Mouse (Mus musculus) neural tube, embryonic 13.5 days (tissue): ENCODE data around the gene Epn3. TPM values are rescaled to one million over a fixed set of nuclear protein-coding genes. Genes with fewer than 3 reads are reported as not detected.

Experiments used
- ATAC-seq: fragments of 200-750 bp; cut with Nextera tagmentation; 2 replicates; pipeline ENCODE4 v1.8.0; 2017; ENCODE audit warnings: low read depth, mild to moderate bottlenecking, moderate TSS enrichment, moderate library complexity
- H3K27ac ChIP-seq: fragments of 300-500 bp; sonication (generic); replicated peaks from 2 replicates; pipeline ENCODE4 v1.5.1; 2015; ENCODE audit warnings: moderate library complexity, mild to moderate bottlenecking, inconsistent platforms
- H3K27me3 ChIP-seq: fragments of 300-500 bp; sonication (generic); 2 replicates; pipeline ENCODE4 v1.6.1; 2015; ENCODE audit warnings: mild to moderate bottlenecking, inconsistent platforms
- H3K36me3 ChIP-seq: fragments of 300-500 bp; sonication (generic); 2 replicates; pipeline ENCODE4 v1.6.1; 2015; ENCODE audit warnings: mild to moderate bottlenecking, inconsistent platforms
- H3K4me1 ChIP-seq: fragments of 300-500 bp; sonication (generic); replicated peaks from 2 replicates; pipeline ENCODE4 v1.6.1; 2015; ENCODE audit warnings: inconsistent platforms
- H3K4me2 ChIP-seq: fragments of 300-500 bp; sonication (generic); 2 replicates; pipeline ENCODE4 v1.6.1; 2015; ENCODE audit warnings: inconsistent platforms, mild to moderate bottlenecking, moderate library complexity
- H3K4me3 ChIP-seq: fragments of 300-500 bp; sonication (generic); 2 replicates; pipeline ENCODE4 v1.5.1; 2015; ENCODE audit warnings: mild to moderate bottlenecking, inconsistent platforms
- H3K9ac ChIP-seq: fragments of 300-500 bp; sonication (generic); 2 replicates; pipeline ENCODE4 v1.6.1; 2015; ENCODE audit warnings: moderate library complexity, mild to moderate bottlenecking, inconsistent platforms
- H3K9me3 ChIP-seq: fragments of 300-500 bp; sonication (generic); 2 replicates; pipeline ENCODE4 v1.6.1; 2016; ENCODE audit warnings: inconsistent platforms
- WGBS: fragments of 180-500 bp; shearing (Covaris S2); methylation state at CpG from one replicate; pipeline ENCODE4 v1.1.7; 2015; 5-methylcytosine and 5-hydroxymethylcytosine counted together
- polyA plus RNA-seq: library from polyadenylated mRNA; unstranded; fragments of >200 nt; fragmentation: Nextera tagmentation; extraction: Ambion mirVana; gene quantifications from 2 replicates; pipeline ENCODE4 v1.2.1, GENCODE M21; 2015

Gene Epn3
- polyA plus RNA-seq, 1 experiment from 2014 or later, result 0.24 TPM

DNA sequence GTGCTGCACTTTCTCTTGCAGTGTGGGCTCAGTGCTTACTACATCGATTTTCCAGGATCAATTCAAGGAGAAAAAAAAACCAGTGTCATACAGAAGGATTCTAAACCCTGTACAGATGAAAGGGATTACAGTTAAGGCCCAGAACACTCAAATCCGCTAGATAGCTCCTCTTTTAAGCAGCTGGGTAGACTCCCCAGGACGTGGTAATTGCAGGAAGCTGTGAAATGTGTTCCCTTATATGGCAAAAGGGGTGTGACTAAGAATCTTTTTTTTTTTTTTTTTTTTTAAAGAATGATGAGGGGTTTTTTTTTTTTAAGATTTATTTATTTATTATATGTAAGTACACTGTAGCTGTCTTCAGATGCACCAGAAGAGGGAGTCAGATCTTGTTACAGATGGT lies 29.1 kb upstream of the Epn3 start:
- Histone ChIP-seq H3K4me2 (no peak overlapping the region), H3K9ac (no peak overlapping the region), H3K27me3 (no peaks in the 10 kb centered on the region), H3K4me1 (no peaks in the 10 kb centered on the region; the same call in 1 of the 2 replicates), H3K27ac (no peak overlapping the region), H3K36me3 (no peaks in the 10 kb centered on the region), H3K4me3 (no peak overlapping the region), H3K9me3 (no peaks in the 10 kb centered on the region)
- 53% methylated on average over 3 of the region's 3 CpGs for whole genome bisulfite sequencing
- no peak for ATAC-seq

DNA sequence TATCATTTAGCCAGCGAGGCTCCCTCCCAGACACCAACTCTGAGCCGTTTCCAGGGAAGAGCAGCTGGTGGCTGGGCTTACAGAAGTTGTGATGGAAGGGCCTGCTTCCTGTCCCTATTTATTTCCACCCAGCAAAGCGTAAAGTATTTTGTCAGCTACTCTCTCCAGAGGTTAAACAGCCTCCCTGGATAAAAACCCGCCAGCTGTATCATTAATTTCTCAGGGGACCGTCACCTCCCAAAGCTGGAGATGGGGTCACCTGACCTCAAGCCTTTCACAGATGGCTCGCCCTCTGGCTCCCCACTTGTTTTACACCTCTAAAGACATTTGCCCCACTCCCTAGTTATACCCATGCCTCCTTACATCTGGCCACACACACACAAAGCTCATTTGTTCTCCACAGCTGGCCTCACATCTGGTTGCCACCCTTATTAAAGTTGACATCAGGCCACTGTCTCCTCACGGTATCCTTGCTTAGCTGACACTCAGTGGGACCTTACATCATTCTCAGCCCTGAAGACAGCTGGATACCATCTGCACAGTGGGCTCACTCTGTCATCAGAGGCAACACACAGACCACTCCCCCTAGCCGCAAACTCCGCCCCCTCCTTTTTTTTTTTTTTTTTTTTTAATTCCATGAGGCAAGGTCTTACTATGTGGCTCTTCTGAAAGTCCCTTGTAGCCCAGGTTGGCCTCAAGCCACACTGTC lies 26.6 kb upstream of the Epn3 start:
- Histone ChIP-seq H3K36me3 (no peaks in the 10 kb centered on the region), H3K27ac (no peak overlapping the region), H3K4me3 (no peak overlapping the region), H3K4me1 (no peaks in the 10 kb centered on the region; the same call in 1 of the 2 replicates), H3K9ac (no peak overlapping the region), H3K27me3 (no peaks in the 10 kb centered on the region), H3K9me3 (no peaks in the 10 kb centered on the region), H3K4me2 (no peak overlapping the region)
- ATAC-seq, result no peak
- 46% methylated on average over 9 of the region's 9 CpGs for WGBS

DNA sequence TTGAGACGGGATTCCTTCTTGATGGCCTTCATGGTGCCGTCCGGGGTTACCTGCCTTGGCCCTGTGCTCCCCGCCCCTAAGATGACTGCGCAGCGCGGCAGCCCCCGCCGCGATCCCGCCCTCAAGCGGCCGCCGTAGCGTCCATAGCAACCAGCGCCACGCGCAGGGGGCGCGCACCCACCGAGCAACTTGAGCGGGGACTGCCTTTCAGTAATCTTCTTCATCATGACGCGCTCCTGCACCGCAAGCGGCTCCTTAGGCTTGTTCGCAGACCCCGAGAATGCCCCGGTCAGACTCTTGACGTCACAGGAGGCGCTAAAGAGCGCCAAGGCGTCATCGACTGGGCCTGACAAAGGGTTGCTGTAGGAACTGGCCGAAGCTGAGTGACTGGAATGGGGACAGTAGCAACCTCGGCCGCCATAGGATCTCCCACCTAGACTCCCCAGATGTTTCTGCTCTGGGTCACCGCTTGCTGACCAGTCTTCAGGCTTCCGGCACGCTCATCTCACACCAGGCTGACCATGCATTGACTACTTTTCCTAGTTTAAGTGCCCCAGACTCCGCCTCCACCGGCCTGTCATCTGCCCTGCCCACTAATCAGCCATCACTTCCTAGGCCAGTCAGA lies 21.6 kb upstream of the Epn3 start, which contains the start of gene Mycbpap:
Gene Mycbpap (minus strand): TSS at position 524 of the 625 bp plus-strand sequence.
- H3K4me1 ChIP-seq, result peaks cover 6% of the 10 kb centered on the region; the same call in 1 of the 2 replicates
- H3K9ac ChIP-seq, result peak within 1 kb of the TSS; percentile 61
- H3K36me3 ChIP-seq, result no peaks in the 10 kb centered on the region
- peak within 1 kb of the TSS; percentile 71 for H3K4me2 ChIP-seq
- no peak within 1 kb of the TSS for H3K27ac ChIP-seq
- peak; percentile 82 for ATAC-seq
- under 1% methylated on average over 42 of the region's 42 CpGs for WGBS
- peaks cover 5% of the 10 kb centered on the region; the same call in 1 of the 2 replicates for H3K27me3 ChIP-seq
- peak within 1 kb of the TSS; percentile 50 for H3K4me3 ChIP-seq
- H3K9me3 ChIP-seq, result no peaks in the 10 kb centered on the region

GRCm38 (mm10) chr11:94513452-94513851 lies 13.7 kb upstream of the Epn3 start:
- no peaks in the 10 kb centered on the region for H3K9me3 ChIP-seq
- WGBS, result 58% methylated on average over 9 of the region's 9 CpGs
- ATAC-seq, result no peak

DNA sequence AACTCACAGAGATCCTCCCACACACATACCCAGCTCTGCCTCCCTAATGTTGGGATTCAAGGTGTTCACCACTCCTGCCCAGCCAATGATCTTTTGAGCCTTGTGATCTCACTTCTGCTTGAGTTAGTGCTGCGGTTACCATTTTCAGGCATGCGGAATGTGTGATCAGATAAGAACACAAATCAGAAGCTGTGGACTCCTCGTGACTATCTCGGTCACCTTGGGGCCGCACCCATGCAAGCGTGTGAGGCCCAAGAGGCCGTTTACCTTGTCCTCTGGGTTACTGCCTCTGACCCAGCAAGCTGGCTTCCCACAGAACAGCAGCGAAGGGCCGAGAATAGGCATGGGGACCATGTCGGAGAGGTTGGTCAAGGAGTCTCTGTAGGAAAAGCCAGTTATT lies 9.2 kb upstream of the Epn3 start:
- Histone ChIP-seq H3K36me3 (no peaks in the 10 kb centered on the region), H3K9ac (no peak overlapping the region), H3K4me3 (no peak overlapping the region), H3K4me1 (no peaks in the 10 kb centered on the region), H3K27me3 (no peaks in the 10 kb centered on the region), H3K4me2 (no peak overlapping the region), H3K27ac (no peak overlapping the region), H3K9me3 (no peaks in the 10 kb centered on the region)
- ATAC-seq, result no peak
- 92% methylated on average over 10 of the region's 10 CpGs for WGBS

More at GRCm38 (mm10) chr11:94513452-94513851, 13.7 kb upstream of the Epn3 start:
- no peak overlapping the region for H3K4me3 ChIP-seq
- H3K27ac ChIP-seq, result no peak overlapping the region
- no peak overlapping the region for H3K9ac ChIP-seq
- H3K27me3 ChIP-seq, result no peaks in the 10 kb centered on the region
- H3K36me3 ChIP-seq, result no peaks in the 10 kb centered on the region
- H3K4me2 ChIP-seq, result no peak overlapping the region
- H3K4me1 ChIP-seq, result no peaks in the 10 kb centered on the region

DNA sequence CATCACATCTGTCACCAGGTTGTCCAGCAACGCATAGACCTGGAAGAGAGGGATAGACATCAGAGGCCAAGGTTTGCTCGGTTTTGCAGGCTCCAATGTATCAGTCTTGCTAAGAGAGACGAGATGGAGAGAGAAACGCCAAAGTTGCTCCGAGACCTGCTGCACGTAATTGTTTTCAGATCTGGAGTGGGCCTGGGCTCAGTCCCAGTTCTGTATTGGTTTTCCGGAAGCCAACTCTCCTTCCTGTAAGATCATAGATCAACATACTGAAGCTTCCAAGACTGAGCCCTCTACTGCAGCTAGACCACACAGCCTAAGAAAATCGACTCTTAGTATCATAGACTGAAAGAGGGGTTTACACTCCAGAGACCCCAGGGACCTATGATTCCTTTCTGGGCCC lies 1.7 kb upstream of the Epn3 start:
- Histone ChIP-seq H3K27me3 (peaks cover 46% of the 10 kb centered on the region), H3K9me3 (no peaks in the 10 kb centered on the region), H3K4me1 (peaks cover 26% of the 10 kb centered on the region), H3K9ac (no peak overlapping the region), H3K4me3 (no peak overlapping the region), H3K27ac (no peak overlapping the region), H3K36me3 (no peaks in the 10 kb centered on the region), H3K4me2 (no peak overlapping the region)
- WGBS, result 92% methylated on average over 8 of the region's 8 CpGs
- no peak for ATAC-seq

- Histone ChIP-seq H3K4me1 (peaks cover 26% of the 10 kb centered on the region), H3K4me2 (peak overlapping the region; percentile 55; the same call in 1 of the 2 replicates), H3K9ac (no peak overlapping the region), H3K4me3 (0 out of 2 replicates have a peak overlapping the region, but pooled peaks have one; percentile 28), H3K36me3 (no peaks in the 10 kb centered on the region), H3K9me3 (no peaks in the 10 kb centered on the region), H3K27ac (no peak overlapping the region), H3K27me3 (peaks cover 49% of the 10 kb centered on the region)
- WGBS, result 27% methylated on average over 8 of the region's 8 CpGs
- no peak for ATAC-seq
These were observed 588 bp upstream of the Epn3 start for GRCm38 (mm10) chr11:94500362-94500761.

DNA sequence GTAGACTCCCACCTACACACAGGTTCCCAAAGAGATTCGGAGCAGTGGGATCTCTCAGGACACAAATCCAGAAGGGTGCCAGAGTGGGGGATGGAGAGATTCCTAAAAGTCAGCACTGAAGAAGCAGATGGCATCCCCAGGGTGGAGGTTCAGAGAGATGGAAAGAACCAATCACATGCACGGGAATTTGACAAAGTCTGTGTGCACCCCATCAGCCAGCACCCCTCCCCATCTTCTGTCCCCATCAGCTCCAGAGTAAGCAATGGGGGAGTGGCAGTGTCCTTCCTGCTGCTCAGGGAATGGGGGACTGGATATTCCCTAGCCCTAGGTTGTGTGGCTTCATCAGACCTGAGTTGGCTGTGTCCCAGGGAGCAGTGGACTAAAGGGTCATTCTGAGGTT lies 739 bp downstream of the Epn3 start:
- no peaks in the 10 kb centered on the region for H3K36me3 ChIP-seq
- peaks cover 49% of the 10 kb centered on the region for H3K27me3 ChIP-seq
- ATAC-seq, result peak; percentile 45; the same call in 1 of the 2 replicates
- H3K9ac ChIP-seq, result peak overlapping the region; percentile 61; the same call in 1 of the 2 replicates
- 0% methylated on average over 2 of the region's 2 CpGs for WGBS
- H3K9me3 ChIP-seq, result no peaks in the 10 kb centered on the region
- H3K4me2 ChIP-seq, result peak overlapping the region; percentile 55
- H3K4me1 ChIP-seq, result peaks cover 26% of the 10 kb centered on the region
- H3K4me3 ChIP-seq, result no peak overlapping the region
- H3K27ac ChIP-seq, result no peak overlapping the region

DNA sequence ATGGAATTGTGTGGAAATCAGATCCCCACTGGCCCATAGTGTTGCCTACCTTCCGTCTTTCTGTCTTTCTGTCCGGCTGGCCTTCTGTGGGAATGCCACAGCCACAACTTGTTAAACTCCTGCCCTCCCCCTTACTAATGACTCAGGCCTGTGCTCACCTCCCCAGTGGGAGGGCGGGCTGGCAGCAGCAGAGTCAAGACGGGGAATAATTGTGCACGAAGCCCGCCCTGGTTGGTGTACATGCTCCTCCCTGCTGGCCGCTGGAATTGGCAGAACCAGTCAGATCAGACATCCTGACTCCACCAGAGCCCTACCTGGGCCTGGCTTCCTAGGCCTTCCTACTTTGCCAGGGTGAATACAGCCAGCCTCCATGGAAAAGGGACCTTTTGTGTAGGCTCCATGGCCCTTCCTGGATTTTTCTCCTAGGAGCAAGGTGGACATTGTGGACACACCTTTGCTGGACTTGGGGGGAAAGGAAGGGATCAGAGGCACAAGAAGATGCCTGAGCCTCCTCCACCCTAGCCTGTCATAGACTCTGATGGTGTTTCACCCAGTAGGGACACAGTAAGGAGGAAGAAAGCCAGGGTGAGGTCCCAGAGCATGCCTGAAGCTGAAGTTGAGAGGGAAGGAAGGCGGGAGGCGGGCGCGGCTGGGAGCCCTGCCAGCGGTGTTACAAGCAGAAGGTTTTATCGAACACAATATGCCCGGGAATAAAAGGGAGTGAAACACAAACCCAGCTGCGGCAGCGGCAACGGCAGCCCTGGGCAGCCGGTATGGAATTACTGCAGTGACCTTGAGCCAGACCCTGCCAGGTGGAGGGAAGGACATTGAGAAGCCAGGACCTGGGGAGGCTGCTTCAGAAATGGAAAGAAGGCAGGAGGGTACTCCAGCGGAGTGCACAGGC lies 1.4 kb downstream of the Epn3 start:
- Histone ChIP-seq H3K9ac (peak overlapping the region; percentile 27; the same call in 1 of the 2 replicates), H3K27me3 (peaks cover 49% of the 10 kb centered on the region), H3K4me2 (peak overlapping the region; percentile 55), H3K9me3 (no peaks in the 10 kb centered on the region), H3K27ac (peak overlapping the region; percentile 43), H3K4me1 (peaks cover 26% of the 10 kb centered on the region), H3K36me3 (no peaks in the 10 kb centered on the region), H3K4me3 (no peak overlapping the region)
- no peak; the same call in 1 of the 2 replicates for ATAC-seq
- 24% methylated on average over 19 of the region's 19 CpGs for WGBS

- no peak overlapping the region for H3K4me2 ChIP-seq
- H3K9me3 ChIP-seq, result no peaks in the 10 kb centered on the region
- H3K4me3 ChIP-seq, result no peak overlapping the region
- 83% methylated on average over 3 of the region's 3 CpGs for WGBS
- peaks cover 65% of the 10 kb centered on the region for H3K27me3 ChIP-seq
- no peak overlapping the region for H3K27ac ChIP-seq
- H3K4me1 ChIP-seq, result peaks cover 39% of the 10 kb centered on the region
- no peak for ATAC-seq
- H3K36me3 ChIP-seq, result no peaks in the 10 kb centered on the region
- no peak overlapping the region for H3K9ac ChIP-seq
These were observed 4.4 kb downstream of the Epn3 start for GRCm38 (mm10) chr11:94495415-94495814.

GRCm38 (mm10) chr11:94491749-94492099 lies 8.1 kb downstream of the Epn3 start:
- H3K9me3 ChIP-seq, result no peaks in the 10 kb centered on the region
- H3K4me3 ChIP-seq, result peak overlapping the region; percentile 51
- ATAC-seq, result no peak
- H3K36me3 ChIP-seq, result no peaks in the 10 kb centered on the region
- no peak overlapping the region for H3K27ac ChIP-seq
- 65% methylated on average over 7 of the region's 7 CpGs for WGBS
- peaks cover 13% of the 10 kb centered on the region for H3K4me1 ChIP-seq
- H3K9ac ChIP-seq, result 0 out of 2 replicates have a peak overlapping the region, but pooled peaks have one; percentile 75
- peaks cover 50% of the 10 kb centered on the region for H3K27me3 ChIP-seq
- H3K4me2 ChIP-seq, result peak overlapping the region; percentile 70
